Mouse (Mus musculus): ENCODE measurements around the gene Phldb2. TPM values are rescaled to one million over a fixed set of nuclear protein-coding genes. Genes with fewer than 3 reads are reported as not detected.

The Phldb2 gene
- polyA plus RNA-seq, 1 experiment from 2014 or later = 9.8 TPM

DNA sequence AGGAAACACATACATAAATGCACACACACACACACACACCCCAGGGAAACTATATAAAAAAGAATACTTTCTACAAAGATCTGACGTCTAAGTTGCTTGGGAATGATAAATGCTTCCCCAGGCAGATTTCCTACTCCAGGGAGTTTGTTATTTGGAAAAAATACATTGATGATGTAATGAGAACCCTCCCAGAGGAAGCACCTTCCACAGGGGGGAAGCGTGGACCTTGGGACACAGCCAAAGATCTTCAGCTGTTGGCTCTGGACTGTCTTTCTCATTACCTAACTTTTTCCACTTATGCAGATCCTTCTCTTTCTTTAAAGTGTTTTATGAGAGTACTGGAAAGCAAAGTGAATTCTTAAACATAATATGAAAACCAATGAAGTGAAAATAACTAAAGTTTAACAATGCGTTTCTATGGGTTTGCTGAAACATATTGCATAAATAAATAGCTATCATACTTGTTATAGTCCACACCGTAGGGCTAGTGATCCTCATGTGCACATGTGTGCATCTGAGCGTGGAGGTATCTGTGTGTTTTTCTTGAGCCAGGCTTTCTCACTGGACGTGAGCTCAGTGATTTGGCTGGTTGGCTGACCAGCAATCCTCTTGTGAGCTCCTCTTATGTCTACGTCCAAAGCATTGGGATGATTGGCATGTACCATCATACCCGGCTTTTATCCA, 30.7 kb downstream of the Phldb2 start:
- Histone ChIP-seq H3K4me1 (ENCODE audit: insufficient read depth) (peaks cover under 1% of the 10 kb centered on the region), H3K4me3 (ENCODE audit: low read depth, low read length) (no peak overlapping the region), H3K36me3 (replicated peaks; ENCODE audit: insufficient read depth, low read length) (no peaks in the 10 kb centered on the region), H3K4me2 (ENCODE audit: low read depth, low read length) (no peak overlapping the region), H3K9me3 (ENCODE audit: low read length) (no peaks in the 10 kb centered on the region), H3K27ac (ENCODE audit: low read depth) (no peak overlapping the region), H3K27me3 (ENCODE audit: insufficient read depth, low read length) (no peaks in the 10 kb centered on the region), H3K9ac (replicated peaks) (no peak overlapping the region)
- no peak for TF ChIP-seq CTCF (IDR thresholded peaks at IDR 0.05; ENCODE audit: low read depth)
- no peak for TF ChIP-seq EP300 (IDR thresholded peaks at IDR 0.05; ENCODE audit: low read depth)
- DNase-seq = peak; percentile 37
- 67% methylated on average over 8 of the region's 8 CpGs for WGBS (ENCODE audit: insufficient replicate concordance)
- ATAC-seq = no peak

DNA sequence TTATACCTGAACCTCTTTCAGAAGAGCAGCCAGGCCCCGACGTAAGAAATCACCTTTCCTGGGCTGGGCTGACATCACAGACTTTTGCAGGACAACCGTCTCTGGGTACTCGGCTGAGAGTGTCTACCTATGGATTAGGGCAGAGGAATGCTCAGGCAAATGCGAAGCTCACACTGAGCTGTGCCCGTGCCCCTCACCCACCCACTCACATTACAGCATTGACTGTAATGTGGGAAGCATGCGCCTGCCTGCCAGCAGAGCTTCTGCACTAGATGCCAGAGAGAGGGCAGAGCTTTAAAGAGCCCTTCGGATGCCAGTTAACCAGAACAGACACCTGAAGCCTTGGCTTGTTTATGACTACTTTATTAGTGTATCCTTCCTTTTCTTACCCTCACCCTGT, 33.8 kb downstream of the Phldb2 start:
- Histone ChIP-seq H3K27me3 (ENCODE audit: insufficient read depth, low read length) (no peaks in the 10 kb centered on the region), H3K9me3 (ENCODE audit: low read length) (no peaks in the 10 kb centered on the region), H3K4me1 (ENCODE audit: insufficient read depth) (no peaks in the 10 kb centered on the region; the same call in 1 of the 2 replicates), H3K27ac (ENCODE audit: low read depth) (no peak overlapping the region), H3K4me3 (ENCODE audit: low read depth, low read length) (no peak overlapping the region), H3K4me2 (ENCODE audit: low read depth, low read length) (no peak overlapping the region), H3K36me3 (replicated peaks; ENCODE audit: insufficient read depth, low read length) (no peaks in the 10 kb centered on the region), H3K9ac (replicated peaks) (no peak overlapping the region)
- 68% methylated on average over 8 of the region's 8 CpGs for WGBS (ENCODE audit: insufficient replicate concordance)
- TF ChIP-seq EP300 (IDR thresholded peaks at IDR 0.05; ENCODE audit: low read depth) = no peak
- TF ChIP-seq CTCF (IDR thresholded peaks at IDR 0.05; ENCODE audit: low read depth) = no peak
- no peak for ATAC-seq
- DNase-seq = no peak

DNA sequence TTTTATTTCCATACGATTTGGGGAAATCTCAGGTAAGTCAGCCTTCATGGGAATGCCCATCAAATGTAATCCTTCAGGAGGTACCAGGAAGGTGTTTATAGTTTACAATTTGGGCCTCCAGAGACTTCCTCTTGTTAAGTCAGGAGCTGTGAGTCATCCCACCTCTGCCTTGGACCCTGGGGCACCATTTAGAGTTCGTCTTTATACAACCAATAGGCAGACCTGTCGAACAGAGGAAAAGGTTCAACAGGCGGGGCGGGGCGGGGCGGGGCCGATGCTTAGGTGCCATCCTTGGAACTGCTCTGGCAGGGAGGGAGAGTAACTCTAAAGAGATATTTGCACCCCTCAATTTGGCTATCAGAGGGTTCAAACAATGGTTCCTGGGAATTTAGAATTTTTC, 49.8 kb downstream of the Phldb2 start:
- ATAC-seq = no peak
- no peaks in the 10 kb centered on the region for H3K36me3 ChIP-seq (replicated peaks; ENCODE audit: insufficient read depth, low read length)
- H3K4me1 ChIP-seq (ENCODE audit: insufficient read depth) = no peaks in the 10 kb centered on the region
- TF ChIP-seq CTCF (IDR thresholded peaks at IDR 0.05; ENCODE audit: low read depth) = no peak
- TF ChIP-seq EP300 (IDR thresholded peaks at IDR 0.05; ENCODE audit: low read depth) = no peak
- H3K4me2 ChIP-seq (ENCODE audit: low read depth, low read length) = no peak overlapping the region
- H3K4me3 ChIP-seq (ENCODE audit: low read depth, low read length) = no peak overlapping the region
- no peak for DNase-seq
- 86% methylated on average over 8 of the region's 8 CpGs for WGBS (ENCODE audit: insufficient replicate concordance)
- H3K27ac ChIP-seq (ENCODE audit: low read depth) = no peak overlapping the region
- H3K9ac ChIP-seq (replicated peaks) = no peak overlapping the region
- H3K9me3 ChIP-seq (ENCODE audit: low read length) = no peaks in the 10 kb centered on the region
- H3K27me3 ChIP-seq (ENCODE audit: insufficient read depth, low read length) = no peaks in the 10 kb centered on the region

DNA sequence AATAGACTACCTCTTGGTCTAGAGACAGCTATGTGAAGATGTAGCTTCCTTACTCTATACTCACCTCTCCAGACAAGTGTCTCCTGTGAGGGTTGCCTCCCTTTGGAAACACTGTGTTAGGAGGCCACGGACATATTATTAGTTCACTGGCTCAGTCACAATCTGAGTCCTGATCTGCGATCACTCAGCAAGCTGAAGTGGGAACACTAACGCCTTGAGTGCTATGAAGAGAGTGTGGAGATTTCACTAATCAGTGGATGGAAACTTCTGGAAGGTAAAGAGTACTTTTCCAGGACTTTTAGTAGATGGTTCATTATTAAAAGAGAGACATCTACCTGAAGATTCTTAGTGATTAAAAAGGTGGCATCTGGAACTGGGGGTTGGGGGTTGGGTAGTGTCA, 54.9 kb downstream of the Phldb2 start:
- TF ChIP-seq CTCF (IDR thresholded peaks at IDR 0.05; ENCODE audit: low read depth) = no peak
- no peak for TF ChIP-seq EP300 (IDR thresholded peaks at IDR 0.05; ENCODE audit: low read depth)
- Histone ChIP-seq H3K27ac (ENCODE audit: low read depth) (no peak overlapping the region), H3K4me1 (ENCODE audit: insufficient read depth) (peaks cover 6% of the 10 kb centered on the region), H3K9ac (replicated peaks) (no peak overlapping the region), H3K36me3 (replicated peaks; ENCODE audit: insufficient read depth, low read length) (no peaks in the 10 kb centered on the region), H3K4me2 (ENCODE audit: low read depth, low read length) (no peak overlapping the region), H3K9me3 (ENCODE audit: low read length) (no peaks in the 10 kb centered on the region), H3K27me3 (ENCODE audit: insufficient read depth, low read length) (no peaks in the 10 kb centered on the region), H3K4me3 (ENCODE audit: low read depth, low read length) (no peak overlapping the region)
- 73% methylated on average over 3 of the region's 3 CpGs for WGBS (ENCODE audit: insufficient replicate concordance)
- DNase-seq = no peak
- no peak for ATAC-seq

DNA sequence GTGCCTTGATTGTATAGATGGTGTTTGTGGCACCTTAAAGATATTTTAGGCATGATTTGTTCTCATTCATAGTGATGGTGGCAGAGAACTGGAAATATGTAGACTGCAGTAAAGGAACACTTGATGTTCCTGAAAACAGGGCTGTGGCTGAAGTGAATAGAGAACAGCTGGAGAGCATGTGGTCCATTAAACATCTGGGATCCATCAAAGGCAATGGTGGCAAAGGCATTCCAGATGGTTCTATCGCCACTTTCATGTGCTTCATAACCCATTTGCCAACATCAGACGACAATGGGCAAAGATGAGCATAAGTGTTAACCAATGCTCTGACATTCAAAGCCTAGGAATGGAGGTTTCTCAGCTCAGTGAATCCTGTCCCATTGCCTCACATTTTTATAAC, 56.8 kb downstream of the Phldb2 start:
- TF ChIP-seq CTCF (IDR thresholded peaks at IDR 0.05; ENCODE audit: low read depth) = no peak
- TF ChIP-seq EP300 (IDR thresholded peaks at IDR 0.05; ENCODE audit: low read depth) = no peak
- WGBS (ENCODE audit: insufficient replicate concordance) = 74% methylated on average over 2 of the region's 2 CpGs
- Histone ChIP-seq H3K9me3 (ENCODE audit: low read length) (no peaks in the 10 kb centered on the region), H3K27me3 (ENCODE audit: insufficient read depth, low read length) (no peaks in the 10 kb centered on the region), H3K9ac (replicated peaks) (no peak overlapping the region), H3K36me3 (replicated peaks; ENCODE audit: insufficient read depth, low read length) (no peaks in the 10 kb centered on the region), H3K4me3 (ENCODE audit: low read depth, low read length) (no peak overlapping the region), H3K4me1 (ENCODE audit: insufficient read depth) (peaks cover 12% of the 10 kb centered on the region), H3K4me2 (ENCODE audit: low read depth, low read length) (no peak overlapping the region), H3K27ac (ENCODE audit: low read depth) (no peak overlapping the region)
- no peak for DNase-seq
- no peak for ATAC-seq

DNA sequence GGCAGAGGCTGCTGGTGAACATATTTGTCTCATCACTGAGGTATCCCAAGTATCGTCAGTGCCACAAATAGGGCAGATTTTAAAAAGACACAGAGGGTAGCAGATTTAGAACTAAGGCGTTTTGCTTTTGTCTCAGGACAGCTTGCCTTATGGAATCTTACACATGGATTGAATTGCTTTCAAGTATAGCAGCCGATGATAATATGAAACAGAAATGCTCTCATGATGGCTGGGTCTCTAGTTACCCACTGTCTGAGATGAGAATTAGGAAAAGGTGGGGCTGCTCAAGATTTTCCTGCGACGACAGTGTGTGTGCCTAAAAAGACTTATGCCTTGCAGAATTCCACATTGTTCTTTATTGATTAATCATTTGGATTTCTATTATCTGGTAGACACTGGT, 58.4 kb downstream of the Phldb2 start:
- ATAC-seq = no peak
- H3K4me3 ChIP-seq (ENCODE audit: low read depth, low read length) = no peak overlapping the region
- no peak overlapping the region for H3K27ac ChIP-seq (ENCODE audit: low read depth)
- no peaks in the 10 kb centered on the region for H3K9me3 ChIP-seq (ENCODE audit: low read length)
- H3K36me3 ChIP-seq (replicated peaks; ENCODE audit: insufficient read depth, low read length) = no peaks in the 10 kb centered on the region
- peaks cover 15% of the 10 kb centered on the region for H3K4me1 ChIP-seq (ENCODE audit: insufficient read depth)
- no peaks in the 10 kb centered on the region for H3K27me3 ChIP-seq (ENCODE audit: insufficient read depth, low read length)
- no peak overlapping the region for H3K9ac ChIP-seq (replicated peaks)
- TF ChIP-seq CTCF (IDR thresholded peaks at IDR 0.05; ENCODE audit: low read depth) (no peak), EP300 (IDR thresholded peaks at IDR 0.05; ENCODE audit: low read depth) (no peak)
- DNase-seq = no peak
- H3K4me2 ChIP-seq (ENCODE audit: low read depth, low read length) = no peak overlapping the region
- 75% methylated on average over 5 of the region's 5 CpGs for WGBS (ENCODE audit: insufficient replicate concordance)

Measured in liver, postnatal 0 days (tissue).